Mouse (Mus musculus): ENCODE data around the gene Zfp426.

DNA sequence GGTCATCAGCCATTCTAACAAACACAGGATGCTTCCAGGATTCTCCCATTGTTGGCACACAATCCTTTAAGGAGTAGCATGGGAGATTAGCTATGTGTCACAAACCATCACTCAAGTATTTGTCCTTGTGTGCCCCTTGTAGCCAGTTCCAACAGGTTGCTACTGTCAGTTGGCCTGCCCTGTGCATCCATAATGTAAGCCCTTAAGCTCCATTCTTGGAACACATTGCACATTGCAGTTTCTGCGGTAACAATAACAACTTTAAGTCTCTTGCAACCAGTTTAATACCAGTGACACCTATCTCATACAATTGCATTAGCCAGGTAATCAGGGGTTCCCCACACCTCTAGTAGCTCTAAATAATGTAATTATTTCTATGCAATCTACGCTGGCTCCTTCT is 44.1 kb upstream of the Zfp426 start:
- TF ChIP-seq CTCF (conservative IDR thresholded peaks at IDR 0.05; ENCODE audit: insufficient read depth, insufficient read length, low read depth, low read length) (no peak), POLR2A (IDR thresholded peaks at IDR 0.05; ENCODE audit: low read depth, low read length) (no peak)
